ENCODE assay signal across 10 mouse cellular contexts in genomic region chr3:104662007-104662406, GRCm38 (mm10). TPM values are rescaled to one million over a fixed set of nuclear protein-coding genes. Genes with fewer than 3 reads are reported as not detected.
DNase-seq lines count a peak whose midpoint lies in the region; ATAC-seq and TF ChIP-seq lines count a peak whose summit lies in the region.
"Had no signal": no experiment of that assay in that cellular context is flagged by ENCODE, and none has a peak within 500 bp of the region (broad histone marks: within the 10 kb centered on the region; RNA-seq: fewer than 3 reads in every experiment).

No protein-coding gene starts in this region.

- H3K27me3 ChIP-seq in limb, embryonic 15.5 days = no peaks in the 10 kb centered on the region

- 34% methylated on average over 4 of the region's 4 CpGs for WGBS in limb, embryonic 15.5 days

- peak; percentile 48 for DNase-seq in adrenal gland, postnatal 14 days
- DNase-seq in adrenal gland, adult 8-10 months = no peak
- DNase-seq in brain, embryonic 14.5 days (ENCODE audit: low read depth) = peak; percentile 46
- DNase-seq in heart, postnatal 4 days = peak; percentile 74
- DNase-seq in spleen, postnatal 36 days (ENCODE audit: low spot score in 2 of 2) = no peak
- DNase-seq in layer of hippocampus, postnatal 36 days = no peak
- DNase-seq in thymus, postnatal 25 days = no peak
- DNase-seq: gastrocnemius, postnatal 14 days; layer of hippocampus, adult 9-11 months had no signal

- no peaks in the 10 kb centered on the region for H3K9me3 ChIP-seq in limb, embryonic 15.5 days

- H3K9ac ChIP-seq in limb, embryonic 15.5 days = no peak overlapping the region

- no peak for ATAC-seq in limb, embryonic 15.5 days (ENCODE audit: insufficient number of reproducible peaks, low FRiP score, low TSS enrichment, low read depth)

- no peak overlapping the region for H3K4me2 ChIP-seq in limb, embryonic 15.5 days

- H3K4me3 ChIP-seq in limb, embryonic 15.5 days = no peak overlapping the region

- no peak for TF ChIP-seq POLR2A in brain, embryonic 14.5 days (IDR thresholded peaks at IDR 0.05; ENCODE audit: borderline replicate concordance, extremely low read depth, insufficient read depth, insufficient read length, poor library complexity, severe bottlenecking)

- peaks cover 5% of the 10 kb centered on the region; the same call in 1 of the 2 replicates for H3K36me3 ChIP-seq in limb, embryonic 15.5 days

- peak overlapping the region; percentile 11; the same call in 1 of the 2 replicates for H3K27ac ChIP-seq in limb, embryonic 15.5 days

- peaks cover 14% of the 10 kb centered on the region; the same call in 1 of the 2 replicates for H3K4me1 ChIP-seq in limb, embryonic 15.5 days

- no peak for TF ChIP-seq CTCF in brain, embryonic 14.5 days (IDR thresholded peaks at IDR 0.05; ENCODE audit: borderline replicate concordance, extremely low read depth, insufficient read depth, insufficient read length)

RNA-seq across cellular contexts. Expression of gene Slc16a1, which starts 23.5 kb away (rescaled TPM):
- 77.1 and 104 TPM in 2 replicates for total RNA-seq in adrenal gland, postnatal 14 days (2021)
- 10 to 100 TPM; 17.5 to 29.1 (median 23.5) TPM for total RNA-seq in adrenal gland, adult 8-10 months (2022)
- polyA plus RNA-seq in brain, embryonic 14.5 days (2012; rRNA removed) = 6.7 and 7.3 TPM in 2 replicates
- total RNA-seq in heart, postnatal 4 days (2021) = 100 to 1,000 TPM; 178 to 191 TPM
- polyA plus RNA-seq in limb, embryonic 15.5 days (2015; fragmentation: Nextera tagmentation; extraction: Ambion mirVana) = 43.7 and 45.6 TPM in 2 replicates
- total RNA-seq in layer of hippocampus, postnatal 36 days (2021) = 10 to 100 TPM; 24.1 to 29.1 TPM

Comparison
In these comparisons a context has a peak if more than half of its experiments do, and no peak if none do; other contexts are left out.
1. DNase-seq: peak in adrenal gland, postnatal 14 days (single experiment), brain, embryonic 14.5 days (single experiment) and heart, postnatal 4 days (single experiment); none in adrenal gland, adult 8-10 months (single experiment), spleen, postnatal 36 days (0 of 2), layer of hippocampus, postnatal 36 days (0 of 2) and thymus, postnatal 25 days (single experiment).